Mouse (Mus musculus) layer of hippocampus, adult 2 months (tissue): ENCODE results near the gene Fnip1. TPM values are rescaled to one million over a fixed set of nuclear protein-coding genes. Genes with fewer than 3 reads are reported as not detected.
"Not testable (repeated sequence)": the region's sequence is repeated elsewhere in the genome, so short reads cannot be mapped to it uniquely, and the experiment has no call there.

Experiments
- DNase-seq, 2 experiments: peaks; one replicate each; pipeline ENCODE4 v3.0.0; 2022; ENCODE audit warnings: low spot score in 2 of 2
- H3K27ac ChIP-seq: fragments of 200-600 bp; 2 replicates; pipeline ENCODE4 v1.8.1; 2022
- H3K4me3 ChIP-seq: fragments of 200-600 bp; 2 replicates; pipeline ENCODE4 v1.8.1; 2022; ENCODE audit warnings: mild to moderate bottlenecking
- CTCF ChIP-seq: fragments of 200-600 bp; conservative IDR thresholded peaks from 2 replicates; pipeline ENCODE4 v1.8.1; 2022; ENCODE audit warnings: antibody characterized with exemption, mild to moderate bottlenecking, moderate library complexity
- long read RNA-seq, 2 experiments: library from polyadenylated mRNA; stranded (forward); transcript quantifications; one replicate each; pipeline ENCODE4 v2.0.0; 2021; ENCODE audit warnings: borderline mapping rate in 2 of 2
- total RNA-seq, 2 experiments: library from RNA; stranded (reverse); gene quantifications; 2 replicates each; pipeline ENCODE4 v1.2.3; 2021

The Fnip1 gene
- total RNA-seq: 10 to 100 TPM; 34.5 to 34.9 TPM
- long read RNA-seq, experiment 1, full-length matches to known transcripts: 7 of 14 reads
- long read RNA-seq, experiment 1, partial matches to known transcripts: 6 of 14 reads
- long read RNA-seq, experiment 1, other reads (novel, unspliced or antisense): 1 of 14 reads
- long read RNA-seq, experiment 2, full-length matches to known transcripts: 6 of 20 reads
- long read RNA-seq, experiment 2, partial matches to known transcripts: 9 of 20 reads
- long read RNA-seq, experiment 2, other reads (novel, unspliced or antisense): 5 of 20 reads

DNA sequence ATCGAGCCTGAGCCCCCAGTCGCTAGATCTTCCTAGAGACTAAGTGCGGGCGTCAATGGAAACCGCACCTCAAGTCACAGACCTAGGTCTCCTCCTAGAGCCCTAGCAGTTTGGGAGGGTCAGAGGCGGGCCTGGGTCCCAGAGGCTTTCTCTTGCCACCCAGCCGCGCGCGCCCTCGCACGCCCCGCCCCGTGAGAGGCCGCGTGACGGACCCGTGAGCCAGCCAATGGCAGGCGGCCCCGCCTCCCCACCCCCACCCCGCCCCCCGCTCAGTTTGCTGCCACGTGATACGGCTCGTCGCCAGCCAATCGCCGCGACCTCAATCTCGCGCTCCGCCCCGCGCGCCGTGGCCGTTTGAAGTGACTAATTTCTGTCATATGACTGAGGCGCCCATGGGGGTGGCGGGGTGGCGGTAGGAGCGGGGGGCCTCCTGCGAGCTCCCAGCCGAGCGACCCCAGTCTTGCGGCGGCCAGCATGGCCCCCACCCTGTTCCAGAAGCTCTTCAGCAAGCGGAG is at the start of gene Fnip1:
Fnip1 (plus strand) TSS at position 377 of the 515 bp plus-strand sequence.
- Histone ChIP-seq H3K27ac (peak within 1 kb of the TSS; percentile 99), H3K4me3 (peak within 1 kb of the TSS; percentile 74)
- DNase-seq: peak; percentile 94
- no peak for TF ChIP-seq CTCF

DNA sequence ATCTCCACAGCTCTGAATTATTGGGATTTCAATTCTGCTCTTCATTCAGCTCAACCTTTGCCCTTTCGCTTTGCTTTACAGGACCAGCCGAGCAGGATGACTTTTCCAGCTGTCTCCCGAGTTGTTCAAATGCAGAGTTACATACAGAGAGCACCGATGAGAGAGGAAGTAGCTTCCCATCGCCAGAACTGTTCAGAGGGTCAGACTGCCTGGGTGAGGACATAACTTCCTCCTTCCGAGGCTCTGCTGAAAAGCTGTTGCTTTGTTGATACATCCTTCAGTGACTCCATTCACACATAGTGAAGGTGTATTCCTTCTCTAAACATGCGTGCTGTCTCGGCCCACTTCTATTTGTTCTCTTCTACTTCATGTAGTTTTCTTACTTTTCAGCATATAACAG is 47.6 kb upstream of the Fnip1 start:
- no peak overlapping the region for H3K4me3 ChIP-seq
- TF ChIP-seq CTCF: no peak
- no peak for DNase-seq

GRCm38 (mm10) chr11:54391326-54391725 is 46.7 kb upstream of the Fnip1 start:
- DNase-seq: no peak
- TF ChIP-seq CTCF: no peak
- H3K4me3 ChIP-seq: no peak overlapping the region

More for the DNA sequence above, 47.6 kb upstream of the Fnip1 start:
- H3K27ac ChIP-seq: no peak overlapping the region

GRCm38 (mm10) chr11:54396686-54397085 is 41.3 kb upstream of the Fnip1 start:
- no peak for DNase-seq
- H3K27ac ChIP-seq: no peak overlapping the region
- H3K4me3 ChIP-seq: no peak overlapping the region
- TF ChIP-seq CTCF: no peak

More at GRCm38 (mm10) chr11:54391326-54391725, 46.7 kb upstream of the Fnip1 start:
- no peak overlapping the region for H3K27ac ChIP-seq

GRCm38 (mm10) chr11:54398058-54398457 is 39.9 kb upstream of the Fnip1 start:
- Histone ChIP-seq H3K27ac (no peak overlapping the region), H3K4me3 (no peak overlapping the region)
- no peak for TF ChIP-seq CTCF
- no peak for DNase-seq

- not testable (repeated sequence) for DNase-seq, H3K27ac ChIP-seq, H3K4me3 ChIP-seq
Measured at GRCm38 (mm10) chr11:54400803-54401202, 37.2 kb upstream of the Fnip1 start.

DNA sequence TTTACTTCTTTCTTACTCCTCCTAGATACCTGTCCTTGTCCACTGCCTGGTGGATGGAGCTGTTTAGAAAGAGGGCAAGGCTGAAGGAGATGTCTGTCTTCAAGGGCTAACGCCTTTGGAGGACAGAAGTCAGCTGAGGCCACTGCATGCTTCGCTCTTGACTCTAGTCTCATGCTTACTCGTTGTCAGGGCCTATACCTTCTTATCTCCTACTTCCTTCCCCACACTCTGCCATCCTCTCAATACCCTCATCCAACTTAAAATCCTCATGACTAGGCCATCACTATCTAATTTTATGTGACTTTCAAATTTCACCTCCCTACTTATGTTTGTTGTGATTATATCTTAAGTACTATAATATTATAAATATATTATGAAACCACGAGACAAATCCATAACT is 33.1 kb upstream of the Fnip1 start:
- Histone ChIP-seq H3K27ac (no peak overlapping the region), H3K4me3 (no peak overlapping the region)
- no peak for TF ChIP-seq CTCF
- no peak for DNase-seq

- no peak for TF ChIP-seq CTCF
- Histone ChIP-seq H3K27ac (no peak overlapping the region), H3K4me3 (no peak overlapping the region)
- DNase-seq: no peak
Measured at GRCm38 (mm10) chr11:54406930-54407546, 31.0 kb upstream of the Fnip1 start.

- no peak for DNase-seq
- H3K27ac ChIP-seq: no peak overlapping the region
- peak; percentile 61 for TF ChIP-seq CTCF
- H3K4me3 ChIP-seq: no peak overlapping the region
Measured at GRCm38 (mm10) chr11:54410612-54411011, 27.4 kb upstream of the Fnip1 start.

- Histone ChIP-seq H3K27ac (no peak overlapping the region), H3K4me3 (no peak overlapping the region)
- DNase-seq: peak in 1 of 2 experiments; percentile 5
- TF ChIP-seq CTCF: no peak
Measured at GRCm38 (mm10) chr11:54413017-54413416, 25.0 kb upstream of the Fnip1 start.

DNA sequence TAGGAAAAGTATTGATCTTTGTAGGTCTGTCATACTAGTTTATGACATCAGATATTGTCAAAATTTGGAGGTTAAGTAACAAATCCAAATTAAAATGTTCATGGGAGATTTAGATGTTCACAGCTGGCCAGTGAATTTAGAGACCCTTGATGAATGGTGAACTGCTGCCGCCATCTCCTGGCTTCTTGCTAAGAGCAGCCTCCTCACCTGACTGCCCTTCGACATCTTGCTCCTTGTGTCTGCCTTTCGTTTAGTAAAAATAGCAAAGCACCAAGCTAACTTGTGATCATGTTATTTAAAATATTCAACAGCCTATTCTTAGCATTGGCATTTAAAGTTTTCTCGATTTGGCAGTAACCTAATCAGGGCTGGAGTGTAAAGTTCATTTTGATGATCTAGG is 15.0 kb upstream of the Fnip1 start:
- H3K27ac ChIP-seq: no peak overlapping the region
- DNase-seq: no peak
- H3K4me3 ChIP-seq: no peak overlapping the region
- TF ChIP-seq CTCF: no peak

GRCm38 (mm10) chr11:54426267-54426666 is 11.7 kb upstream of the Fnip1 start:
- no peak for TF ChIP-seq CTCF
- H3K4me3 ChIP-seq: no peak overlapping the region
- no peak for DNase-seq
- no peak overlapping the region for H3K27ac ChIP-seq

GRCm38 (mm10) chr11:54427138-54427537 is 10.9 kb upstream of the Fnip1 start:
- no peak for DNase-seq
- no peak overlapping the region for H3K4me3 ChIP-seq
- TF ChIP-seq CTCF: no peak
- H3K27ac ChIP-seq: no peak overlapping the region
